Mouse (Mus musculus) brain, adult 10 weeks (tissue): ENCODE measurements around the gene Gm3839. TPM values are rescaled to one million over a fixed set of nuclear protein-coding genes. Genes with fewer than 3 reads are reported as not detected.

ENCODE experiments used
- polyA plus RNA-seq: library from polyadenylated mRNA; stranded (reverse); fragments of 350-450 nt; fragmentation: Illumina TruSeq; extraction: RNeasy Lipid Tissue Mini Kit (QIAGEN cat#74804); gene quantifications from one replicate; pipeline ENCODE4 v1.2.3, GENCODE M21; 2015; ENCODE audit warnings: low read depth, low replicate concordance

The Gm3839 gene
- 4.1 TPM for polyA plus RNA-seq

GRCm38 (mm10) chr14:11356626-11357025 is at the start of gene Gm3839:
Gene Gm3839 (minus strand): TSS chr14:11356726.

Other genes starting within 250 kb of the Gm3839 start
- 11.9 TPM for gene Fhit, start 194.7 kb downstream of the Gm3839 start, polyA plus RNA-seq
- gene Ptprg, start 196.8 kb upstream of the Gm3839 start, polyA plus RNA-seq = 42.0 TPM